Mouse (Mus musculus) spleen, postnatal 14 days (tissue): ENCODE results near the gene Ube2n.

Experiments used
- DNase-seq, 2 experiments: peaks; one replicate each; pipeline ENCODE4 v3.0.0; 2021 to 2022; ENCODE audit warnings: low spot score in 2 of 2

The Ube2n gene

GRCm38 (mm10) chr10:95557337-95557828 is 42.4 kb downstream of the Ube2n start:
- peak in 1 of 2 experiments; percentile 25 for DNase-seq

- no peak for DNase-seq
Observed at GRCm38 (mm10) chr10:95559426-95559825, 44.5 kb downstream of the Ube2n start.

GRCm38 (mm10) chr10:95560394-95560983 is 45.5 kb downstream of the Ube2n start:
- DNase-seq, result no peak

- no peak for DNase-seq
Observed at GRCm38 (mm10) chr10:95561616-95562015, 46.7 kb downstream of the Ube2n start.

- DNase-seq, result no peak
Observed at GRCm38 (mm10) chr10:95562395-95562794, 47.5 kb downstream of the Ube2n start.

GRCm38 (mm10) chr10:95562859-95563841 is 48.2 kb downstream of the Ube2n start:
- peak; percentile 30 to 46 for DNase-seq

- DNase-seq, result peak; percentile 81 to 85
Observed at GRCm38 (mm10) chr10:95563851-95564845, 49.2 kb downstream of the Ube2n start, which contains the start of gene Nudt4. Nudt4 (minus strand) TSS chr10:95564146.

GRCm38 (mm10) chr10:95565156-95565854 is 50.4 kb downstream of the Ube2n start:
- no peak for DNase-seq

- no peak for DNase-seq
Observed at GRCm38 (mm10) chr10:95566786-95567185, 51.8 kb downstream of the Ube2n start.

- DNase-seq, result no peak
Observed at GRCm38 (mm10) chr10:95567550-95567949, 52.6 kb downstream of the Ube2n start.

- no peak for DNase-seq
Observed at GRCm38 (mm10) chr10:95568016-95568415, 53.1 kb downstream of the Ube2n start.

GRCm38 (mm10) chr10:95569441-95569840 is 54.5 kb downstream of the Ube2n start:
- DNase-seq, result no peak

GRCm38 (mm10) chr10:95574994-95575393 is 60.0 kb downstream of the Ube2n start:
- DNase-seq, result no peak

GRCm38 (mm10) chr10:95575839-95576380 is 61.0 kb downstream of the Ube2n start:
- no peak for DNase-seq

- DNase-seq, result no peak
Observed at GRCm38 (mm10) chr10:95576876-95577566, 62.1 kb downstream of the Ube2n start.

- DNase-seq, result no peak
Observed at GRCm38 (mm10) chr10:95577567-95577950, 62.6 kb downstream of the Ube2n start.

GRCm38 (mm10) chr10:95585554-95585953 is 70.6 kb downstream of the Ube2n start:
- no peak for DNase-seq

- no peak for DNase-seq
Observed at GRCm38 (mm10) chr10:95587509-95588220, 72.7 kb downstream of the Ube2n start.

- no peak for DNase-seq
Observed at GRCm38 (mm10) chr10:95589196-95589595, 74.3 kb downstream of the Ube2n start.
